Mouse (Mus musculus): ENCODE measurements around the gene She.
"Not testable (repeated sequence)": the region's sequence is repeated elsewhere in the genome, so short reads cannot be mapped to it uniquely, and the experiment has no call there.

She gene

DNA sequence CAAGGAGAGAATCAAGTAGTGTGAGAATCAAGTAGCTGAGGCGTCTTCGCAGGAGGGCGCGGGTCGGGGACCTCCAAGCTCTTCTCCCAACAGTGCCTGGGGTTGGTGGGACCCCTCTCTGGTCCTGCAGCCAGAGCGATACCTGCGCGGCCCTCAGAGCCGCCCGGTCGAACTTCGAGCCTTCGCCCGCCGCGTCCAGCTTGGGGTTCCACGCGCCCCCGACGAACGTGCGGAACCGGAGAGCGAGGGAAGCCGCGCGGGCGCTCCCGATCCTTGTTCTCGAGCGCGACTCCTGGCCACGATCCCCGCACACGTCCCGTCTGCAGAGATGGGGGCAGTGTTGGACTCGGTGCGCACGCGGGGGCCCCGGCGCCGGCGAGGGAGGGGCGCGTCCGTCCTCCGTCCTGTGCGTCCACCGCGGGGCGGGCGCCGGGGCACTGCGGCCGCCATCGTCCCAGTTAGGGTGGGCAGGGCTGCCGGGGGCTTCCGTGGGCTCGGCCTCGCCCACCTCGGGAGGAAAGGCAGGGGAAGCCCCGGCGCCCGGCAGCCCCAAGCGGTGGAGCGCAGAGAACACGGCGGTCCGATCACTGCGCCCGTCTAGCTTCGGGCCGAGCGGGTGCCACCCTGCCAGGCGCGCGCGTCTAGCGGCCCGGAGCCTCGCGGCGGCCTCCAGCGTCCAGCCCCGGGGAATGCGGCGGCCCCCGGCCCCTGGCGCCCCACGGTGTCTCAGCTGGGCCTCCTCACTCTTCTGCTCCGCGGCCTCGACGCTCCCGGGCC is at the start of gene She:
She (plus strand) TSS at position 556 of the 777 bp plus-strand sequence.
- peak; percentile 35 for DNase-seq

- no peak for DNase-seq
Observed at GRCm38 (mm10) chr3:89781640-89782039, 49.5 kb upstream of the She start.

- DNase-seq, result no peak
Observed at GRCm38 (mm10) chr3:89784991-89785753, 46.0 kb upstream of the She start.

- DNase-seq, result no peak
Observed at GRCm38 (mm10) chr3:89786275-89786674, 44.9 kb upstream of the She start.

DNA sequence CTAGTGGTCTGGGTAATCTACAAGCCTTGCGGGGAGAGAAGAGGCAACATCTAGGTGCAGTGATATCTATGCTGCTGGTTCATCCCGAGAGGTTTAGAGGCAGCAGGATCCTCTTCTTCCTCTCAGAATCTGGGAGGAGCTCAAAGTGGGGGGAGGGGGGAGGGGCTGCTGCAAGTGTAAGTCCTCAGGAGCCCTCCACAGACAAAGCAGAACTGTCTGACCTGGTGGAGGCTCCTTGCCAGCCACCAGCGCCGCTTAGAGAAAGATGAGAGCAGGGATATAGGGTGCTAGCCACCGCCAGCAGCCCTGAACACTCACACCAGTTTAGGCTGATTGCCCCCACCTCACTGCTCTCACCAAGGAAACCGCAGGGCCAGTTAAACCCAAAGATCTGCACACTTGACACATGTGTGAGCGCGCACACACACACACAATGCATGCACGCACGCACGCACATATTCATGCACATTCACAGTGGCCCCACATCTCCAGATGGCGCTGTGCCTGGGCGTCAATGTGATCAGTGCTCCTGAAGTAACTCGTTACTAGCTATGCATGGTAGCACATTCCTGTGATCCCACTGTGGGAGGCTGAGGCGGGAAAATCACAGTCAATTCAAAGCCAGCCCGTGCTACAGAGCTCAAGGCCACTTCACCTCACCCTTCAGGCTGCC is 42.4 kb upstream of the She start:
- DNase-seq, result no peak

GRCm38 (mm10) chr3:89794616-89795015 is 36.6 kb upstream of the She start:
- no peak for DNase-seq

DNA sequence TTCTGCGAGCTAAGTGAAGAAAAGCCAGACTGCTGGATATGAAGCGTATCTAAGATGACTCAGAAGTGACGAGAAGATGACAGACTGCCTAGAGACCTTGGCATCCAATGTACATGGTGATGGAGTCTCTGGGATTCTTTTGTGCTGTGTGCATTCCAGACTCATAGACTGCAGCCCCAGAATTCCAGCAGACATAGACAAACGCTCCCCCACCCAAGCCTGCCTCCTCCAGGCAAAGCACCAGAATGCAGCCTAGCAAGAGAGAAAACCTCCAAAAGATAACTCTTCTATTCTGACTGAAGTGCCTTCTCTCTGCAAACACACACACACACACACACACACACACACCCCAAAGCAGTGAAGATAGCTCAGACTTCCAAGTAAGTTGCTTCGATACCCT is 35.4 kb upstream of the She start:
- no peak for DNase-seq

DNA sequence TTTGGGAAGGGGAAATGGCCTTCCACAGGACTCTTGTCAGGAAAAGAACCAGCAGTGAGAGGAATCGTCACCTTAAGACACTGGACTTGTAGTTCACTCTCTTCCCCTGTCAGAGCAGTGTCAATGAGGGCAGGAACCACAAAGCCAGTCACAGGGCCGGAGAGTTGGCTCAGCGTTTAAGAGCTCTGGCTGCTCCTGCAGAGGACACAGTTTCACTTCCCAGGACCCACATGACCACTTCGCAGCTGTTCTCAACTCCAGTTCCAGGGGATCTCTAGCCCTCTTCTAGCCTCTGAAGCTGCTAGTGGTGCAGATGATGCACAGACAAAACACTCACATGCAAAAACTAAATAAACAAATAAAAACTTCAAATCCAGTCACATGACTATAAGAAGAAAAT is 34.8 kb upstream of the She start:
- DNase-seq, result no peak

- no peak for DNase-seq
Observed at GRCm38 (mm10) chr3:89798518-89798917, 32.7 kb upstream of the She start.

DNA sequence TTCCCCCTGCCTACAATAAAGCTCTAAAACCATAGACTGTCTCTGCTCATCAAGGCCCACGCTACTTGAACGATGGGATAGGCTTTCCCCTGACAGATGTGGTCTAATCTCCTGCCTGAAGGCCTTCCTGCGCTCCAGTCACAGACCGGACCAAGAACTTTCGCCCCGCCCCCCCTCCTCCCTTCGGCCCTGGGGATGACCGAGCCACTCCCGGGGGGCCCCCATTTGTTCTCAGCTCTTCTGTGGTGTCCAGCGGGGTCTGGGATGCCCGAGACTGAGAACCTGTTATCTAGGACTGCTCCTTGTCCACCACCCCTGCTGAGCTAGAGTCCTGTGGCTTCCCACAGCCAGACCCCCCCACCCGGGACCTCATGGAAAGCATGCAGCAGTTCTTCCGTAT is 31.7 kb upstream of the She start:
- no peak for DNase-seq

DNA sequence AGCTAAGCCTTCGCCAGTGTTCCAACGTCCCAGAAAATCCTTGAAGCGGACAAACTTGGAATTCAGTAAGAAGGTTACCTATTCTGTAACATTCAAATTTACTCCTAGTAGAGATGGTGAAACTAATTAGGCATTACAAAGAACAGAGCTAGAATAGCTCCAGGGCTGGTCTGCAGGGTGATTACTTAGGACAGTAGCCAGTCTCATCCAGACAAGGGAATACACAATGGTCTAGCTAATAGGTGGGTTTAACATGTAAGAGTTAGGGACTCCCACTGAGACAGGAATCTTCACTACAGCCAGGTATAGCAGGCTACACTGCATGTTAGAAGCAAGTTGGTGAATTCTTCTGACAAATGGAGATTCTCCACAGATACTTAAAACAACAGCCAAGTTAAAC is 31.1 kb upstream of the She start:
- not testable (repeated sequence) for DNase-seq

DNA sequence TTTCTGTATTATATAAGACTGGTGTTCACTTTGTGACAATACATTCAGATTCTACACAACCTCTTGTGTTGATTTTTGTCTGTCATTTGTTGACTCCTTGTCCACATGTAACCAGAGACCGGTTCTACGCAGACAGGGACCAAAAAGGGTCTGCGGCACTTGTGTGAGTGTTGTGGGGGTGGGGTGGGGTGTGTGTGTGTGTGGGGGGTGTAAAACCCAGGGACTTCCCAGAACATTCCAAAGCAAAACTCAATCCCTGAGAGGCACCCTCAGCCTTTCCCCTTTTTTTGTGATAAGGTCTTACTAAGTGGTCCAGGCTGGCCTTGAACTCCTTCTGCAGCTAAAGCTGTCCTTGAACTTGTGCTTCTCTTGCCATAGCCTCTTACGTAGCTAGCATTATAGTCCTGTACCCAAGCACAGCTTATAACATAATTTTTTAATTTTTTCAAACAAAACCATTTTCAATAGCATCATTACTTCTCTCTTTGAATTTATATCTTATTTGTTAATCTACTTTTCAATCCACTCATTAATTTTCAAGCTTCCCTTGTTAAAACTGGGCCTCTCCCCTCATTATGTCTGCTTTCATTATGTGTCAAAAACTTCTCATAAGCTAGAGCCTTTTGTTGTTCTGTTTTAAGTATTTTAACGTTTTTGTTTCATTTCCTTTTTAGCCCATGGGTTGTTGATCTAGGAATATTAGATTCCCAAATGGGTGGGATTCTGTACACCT is 30.2 kb upstream of the She start:
- no peak for DNase-seq

DNA sequence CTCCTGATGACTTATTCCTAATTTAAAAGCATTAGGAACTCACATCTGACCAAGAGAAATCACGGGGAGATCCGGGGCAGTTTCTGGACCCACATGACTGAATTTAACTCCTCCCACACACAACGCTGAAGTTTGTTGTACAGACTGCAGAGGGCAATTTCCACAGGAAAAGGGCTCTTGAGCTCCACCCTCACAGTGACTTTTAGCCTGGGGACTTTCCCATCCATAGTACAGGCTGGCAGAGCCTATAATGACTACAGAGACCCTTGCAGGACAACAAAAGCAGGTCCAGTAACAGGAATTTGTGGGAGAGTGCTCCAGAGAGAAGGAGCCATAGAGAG is 29.7 kb upstream of the She start:
- no peak for DNase-seq

DNA sequence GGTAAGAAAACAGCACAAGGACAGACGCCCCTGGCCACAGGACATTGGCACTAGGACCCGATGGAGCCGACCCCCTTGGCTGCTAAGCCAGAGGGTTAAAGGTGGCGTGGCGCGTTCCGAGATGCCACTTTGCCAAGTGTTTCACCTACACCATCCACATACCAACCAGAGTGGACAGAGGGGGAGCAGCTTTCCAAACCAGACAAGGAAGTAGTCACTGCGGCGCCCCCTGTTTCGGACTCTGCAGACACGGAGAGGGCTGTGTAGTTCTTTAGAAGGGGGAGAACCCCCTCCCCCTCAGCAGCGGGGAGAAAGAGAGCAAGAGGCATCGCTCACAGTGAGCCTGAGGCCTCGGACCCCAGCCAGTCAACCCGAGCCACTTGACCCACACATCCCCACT is 28.3 kb upstream of the She start:
- DNase-seq, result no peak

DNA sequence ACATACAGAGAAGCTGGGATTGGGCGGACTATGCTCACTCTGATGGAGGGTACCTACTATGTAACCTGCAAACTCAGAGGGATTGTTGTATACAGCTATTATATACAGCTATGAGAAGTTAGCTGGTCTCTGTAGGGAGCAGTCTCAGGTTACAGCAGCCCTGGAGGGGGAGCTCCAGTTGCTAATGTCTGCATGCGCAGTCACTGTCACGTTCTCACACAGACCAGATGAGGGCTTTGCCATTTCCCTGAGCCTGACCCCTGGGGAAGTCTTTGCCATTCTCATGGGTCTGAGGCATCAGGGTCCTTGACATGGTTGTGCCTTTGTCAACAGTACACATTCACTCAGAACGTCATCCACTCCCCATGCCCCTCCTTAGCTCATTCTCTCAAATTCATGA is 26.0 kb upstream of the She start:
- DNase-seq, result no peak

GRCm38 (mm10) chr3:89806751-89807150 is 24.4 kb upstream of the She start:
- no peak for DNase-seq

DNA sequence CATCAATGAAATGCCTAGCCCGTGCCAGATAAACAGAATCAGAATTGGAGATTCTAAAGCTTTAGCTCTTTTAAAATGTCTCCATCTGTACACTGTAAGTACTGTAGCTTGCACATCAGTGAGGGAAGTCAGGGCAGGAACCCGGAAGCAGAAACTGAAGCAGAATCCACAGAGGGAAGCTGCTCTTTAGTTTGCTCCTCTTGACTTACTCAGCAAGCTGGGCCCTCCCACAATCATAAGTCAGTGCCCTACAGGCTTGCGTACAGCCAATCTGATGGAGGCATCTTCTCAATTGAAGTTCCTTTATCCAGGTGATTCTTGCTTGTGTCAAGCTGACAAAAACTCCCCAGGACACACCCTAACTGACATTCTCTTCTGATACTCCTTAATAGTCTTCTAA is 24.0 kb upstream of the She start:
- no peak for DNase-seq

- no peak for DNase-seq
Observed at GRCm38 (mm10) chr3:89807881-89808280, 23.3 kb upstream of the She start.

GRCm38 (mm10) chr3:89808638-89809037 is 22.5 kb upstream of the She start:
- DNase-seq, result no peak

GRCm38 (mm10) chr3:89810841-89811240 is 20.3 kb upstream of the She start:
- peak; percentile 60 for DNase-seq

- DNase-seq, result no peak
Observed at GRCm38 (mm10) chr3:89812166-89812565, 19.0 kb upstream of the She start.

GRCm38 (mm10) chr3:89814051-89814450 is 17.1 kb upstream of the She start:
- no peak for DNase-seq

GRCm38 (mm10) chr3:89817056-89817455 is 14.1 kb upstream of the She start:
- DNase-seq, result peak; percentile 84
